Mouse (Mus musculus): ENCODE measurements at regions not wholly inside any gene's neighbourhood (a gene's known extent, or its start where the extent isn't known, plus 50 kb on each side); places are given as distances from the start of the nearest gene placed in this dataset.
A peak's percentile ranks its signal among the peaks of the same experiment; 100 is the strongest.

- peak; percentile 50 for DNase-seq (ENCODE audit: low read depth, low spot score)
Measured at GRCm38 (mm10) chrX:90992008-90992407, 100.1 kb downstream of the Gm44 start.

Measured in telencephalon, adult 2 months (tissue).